Mouse (Mus musculus) ES-E14 (cell line): ENCODE measurements around the gene Oxct2b. TPM values are rescaled to one million over a fixed set of nuclear protein-coding genes. Genes with fewer than 3 reads are reported as not detected.

Experiments used
- DNase-seq: peaks from one replicate; pipeline ENCODE4 v3.0.0-alpha.2; 2013; ENCODE audit warnings: low read depth, low spot score
- H3K27ac ChIP-seq: 2 replicates; pipeline ENCODE4 v1.5.1; 2012; ENCODE audit warnings: low read depth, mild to moderate bottlenecking, low read length, moderate library complexity, mixed read lengths; ENCODE audit not compliant: poor library complexity, insufficient read depth, severe bottlenecking
- H3K36me3 ChIP-seq: 2 replicates; pipeline ENCODE4 v1.6.1; 2012; ENCODE audit warnings: mild to moderate bottlenecking, low read length, moderate library complexity, mixed read lengths; ENCODE audit not compliant: control insufficient read depth, poor library complexity, insufficient read depth, severe bottlenecking
- H3K4me1 ChIP-seq, 2 experiments: fragments of 150-350 bp in 1 of 2; sonication (generic) in 1 of 2; 2 replicates each; pipeline ENCODE4 v1.6.1; 2012; ENCODE audit warnings: low read length in 2 of 2, mild to moderate bottlenecking in 1 of 2, mixed read lengths in 1 of 2; ENCODE audit not compliant: control insufficient read depth in 2 of 2, insufficient read depth in 2 of 2, poor library complexity in 1 of 2
- H3K4me3 ChIP-seq, 2 experiments: fragments of 150-350 bp in 1 of 2; sonication (generic) in 1 of 2; 2 replicates each; pipeline ENCODE4 v1.5.1; 2012; ENCODE audit warnings: low read length in 2 of 2, low read depth in 1 of 2, mild to moderate bottlenecking in 1 of 2, mixed read lengths in 1 of 2; ENCODE audit not compliant: insufficient read depth in 1 of 2, poor library complexity in 1 of 2, severe bottlenecking in 1 of 2
- H3K9ac ChIP-seq: 2 replicates; pipeline ENCODE4 v1.6.1; 2012; ENCODE audit warnings: low read depth, mild to moderate bottlenecking, low read length, mixed read lengths; ENCODE audit not compliant: poor library complexity, insufficient read depth, severe bottlenecking
- H3K9me3 ChIP-seq: fragments of 150-350 bp; sonication (generic); 2 replicates; pipeline ENCODE4 v1.6.1; 2012; ENCODE audit warnings: low read depth, mild to moderate bottlenecking, low read length; ENCODE audit not compliant: control insufficient read depth, insufficient read depth
- CHD2 ChIP-seq: IDR thresholded peaks from 2 replicates; pipeline ENCODE4 v1.6.1; 2014; ENCODE audit warnings: mild to moderate bottlenecking, low read depth, low read length, inconsistent platforms
- HCFC1 ChIP-seq: IDR thresholded peaks from 2 replicates; pipeline ENCODE4 v1.6.1; 2012; ENCODE audit warnings: low read length, inconsistent platforms, borderline replicate concordance; ENCODE audit not compliant: insufficient read depth
- MAFK ChIP-seq: IDR thresholded peaks from 2 replicates; pipeline ENCODE4 v1.6.1; 2014; ENCODE audit warnings: mild to moderate bottlenecking, low read depth, low read length, inconsistent platforms; ENCODE audit not compliant: insufficient read depth
- ZC3H11A ChIP-seq: IDR thresholded peaks from 2 replicates; pipeline ENCODE4 v1.6.1; 2012; ENCODE audit warnings: low read depth, mild to moderate bottlenecking, inconsistent platforms, low read length, borderline replicate concordance
- ZNF384 ChIP-seq: IDR thresholded peaks from 2 replicates; pipeline ENCODE4 v1.6.1; 2012; ENCODE audit warnings: low read depth, low read length, inconsistent platforms
- in situ Hi-C, 2 experiments: fragments of 600-800 bp; cut with MboI; formaldehyde crosslinking; loops; one replicate each; pipeline ENCODE4 v1.15.1; 2025; ENCODE audit warnings: low sequenced_read_pairs in 2 of 2, inconsistent platforms in 1 of 2; ENCODE audit not compliant: unreplicated experiment in 2 of 2
- total RNA-seq: library from RNA; depleted of rRNA; stranded (reverse); fragments of 300-350 nt; gene quantifications from 2 replicates; pipeline ENCODE4 v1.2.3, GENCODE M21; 2012; rRNA removed

Oxct2b gene
- total RNA-seq, 1 experiment, result 2.8 TPM

DNA sequence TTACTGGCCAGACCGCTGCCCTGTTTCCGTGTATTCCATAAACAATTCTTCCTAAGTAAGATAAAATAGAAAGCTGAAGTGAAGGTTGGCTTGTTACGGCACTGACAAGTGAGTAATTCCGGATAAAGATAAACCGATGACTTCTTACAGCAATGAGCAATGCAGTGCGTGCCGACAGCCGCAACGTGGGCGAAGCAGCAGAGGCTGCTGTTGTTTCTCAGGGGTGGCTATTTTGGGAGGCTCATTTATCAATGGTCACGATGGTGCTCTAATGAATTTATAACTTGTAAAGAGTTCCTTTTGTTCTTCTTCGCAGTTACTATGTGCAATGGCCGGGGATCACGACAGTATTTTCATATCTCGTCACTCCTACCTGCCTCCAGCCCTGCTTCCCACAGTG is 48.1 kb downstream of the Oxct2b start:
- no peak for DNase-seq
- H3K27ac ChIP-seq, result no peak overlapping the region
- TF ChIP-seq ZC3H11A, result no peak
- no peak for TF ChIP-seq CHD2
- no peak for TF ChIP-seq MAFK
- TF ChIP-seq HCFC1, result no peak
- no peak for TF ChIP-seq ZNF384
- in situ Hi-C loops, result no loop called here
- no peak overlapping the region for H3K4me3 ChIP-seq
- no peak overlapping the region for H3K9ac ChIP-seq
- peaks cover 0 to 14% of the 10 kb centered on the region in 2 experiments; a peak in 2 of 4 replicates for H3K4me1 ChIP-seq
- H3K36me3 ChIP-seq, result no peaks in the 10 kb centered on the region
- H3K9me3 ChIP-seq, result no peaks in the 10 kb centered on the region

Other genes starting within 250 kb of the Oxct2b start
- 89.4 and 130 TPM in 2 replicates for gene Cap1, start 230.2 kb upstream of the Oxct2b start, total RNA-seq
- 3.7 and 4.3 TPM in 2 replicates for gene Mfsd2a, start 155.1 kb upstream of the Oxct2b start, total RNA-seq
- gene Mycl, start 120.6 kb upstream of the Oxct2b start, total RNA-seq, result 6.8 and 7.3 TPM in 2 replicates
- 17.1 and 19.1 TPM in 2 replicates for gene Trit1, start 99.7 kb upstream of the Oxct2b start, total RNA-seq
- gene Bmp8b, start 11.1 kb upstream of the Oxct2b start, total RNA-seq, result 7.2 and 9.2 TPM in 2 replicates
- gene Ppie, start 23.7 kb downstream of the Oxct2b start, total RNA-seq, result 77.1 and 81.6 TPM in 2 replicates
- gene Hpcal4, start 67.0 kb downstream of the Oxct2b start, total RNA-seq, result 0.67 and 0.79 TPM in 2 replicates
- not detected in 2 replicates for gene Nt5c1a, start 85.2 kb downstream of the Oxct2b start, total RNA-seq
- not detected in 2 replicates for gene Heyl, start 117.3 kb downstream of the Oxct2b start, total RNA-seq
- 197 and 246 TPM in 2 replicates for gene Pabpc4, start 146.1 kb downstream of the Oxct2b start, total RNA-seq
- gene Oxct2a, start 207.4 kb downstream of the Oxct2b start, total RNA-seq, result 3.1 and 3.6 TPM in 2 replicates
- gene Bmp8a, start 227.0 kb downstream of the Oxct2b start, total RNA-seq, result 5.0 and 7.1 TPM in 2 replicates